Mouse (Mus musculus) spleen, adult 2 months (tissue): ENCODE measurements around the gene Tacc2. TPM values are rescaled to one million over a fixed set of nuclear protein-coding genes. Genes with fewer than 3 reads are reported as not detected.

ENCODE experiments used
- DNase-seq, 2 experiments: peaks; one replicate each; pipeline versions ENCODE4 v3.0.0 to v3.0.0-alpha.2; 2012 to 2021; ENCODE audit warnings: low spot score in 2 of 2, low read depth in 1 of 2
- H3K27ac ChIP-seq: fragments of 200-500 bp; 2 replicates; pipeline ENCODE4 v1.5.1; 2012; ENCODE audit warnings: low read length, inconsistent platforms; ENCODE audit not compliant: insufficient read depth
- H3K27me3 ChIP-seq: fragments of 200-500 bp; 2 replicates; pipeline ENCODE4 v1.6.1; 2012; ENCODE audit warnings: mild to moderate bottlenecking, moderate library complexity, low read length, inconsistent platforms; ENCODE audit not compliant: control insufficient read depth, insufficient read depth
- H3K36me3 ChIP-seq: fragments of 200-500 bp; 2 replicates; pipeline ENCODE4 v1.6.1; 2012; ENCODE audit warnings: mild to moderate bottlenecking, low read length, inconsistent platforms; ENCODE audit not compliant: control insufficient read depth, insufficient read depth
- H3K4me1 ChIP-seq: fragments of 200-500 bp; 2 replicates; pipeline ENCODE4 v1.6.1; 2011; ENCODE audit warnings: inconsistent platforms; ENCODE audit not compliant: control insufficient read depth, insufficient read depth, insufficient read length
- H3K4me3 ChIP-seq: fragments of 200-500 bp; 2 replicates; pipeline ENCODE4 v1.5.1; 2011; ENCODE audit warnings: mild to moderate bottlenecking, inconsistent platforms; ENCODE audit not compliant: insufficient read depth, insufficient read length; ENCODE audit errors: extremely low read depth
- CTCF ChIP-seq: fragments of 200-500 bp; IDR thresholded peaks from 2 replicates; pipeline ENCODE4 v1.5.1; 2011; ENCODE audit warnings: mild to moderate bottlenecking, inconsistent platforms; ENCODE audit not compliant: insufficient read depth, insufficient read length, insufficient replicate concordance; ENCODE audit errors: extremely low read depth
- POLR2A ChIP-seq: fragments of 200-500 bp; IDR thresholded peaks from 2 replicates; pipeline ENCODE4 v1.6.1; 2011; ENCODE audit warnings: low read depth, low read length, inconsistent platforms
- WGBS: fragments of 180-500 bp; shearing (Covaris S2); methylation state at CpG from one replicate; pipeline ENCODE4 v1.1.7; 2018; 5-methylcytosine and 5-hydroxymethylcytosine counted together
- polyA plus RNA-seq: library from polyadenylated mRNA; depleted of rRNA; stranded (reverse); fragments of >200 nt; gene quantifications from 2 replicates; pipeline ENCODE4 v1.2.3, GENCODE M21; 2012

Tacc2 gene
- polyA plus RNA-seq, 1 experiment, result 4.3 TPM

- no peaks in the 10 kb centered on the region for H3K36me3 ChIP-seq
- no peak overlapping the region for H3K4me3 ChIP-seq
- no peak overlapping the region for H3K27ac ChIP-seq
- no peak for TF ChIP-seq POLR2A
- TF ChIP-seq CTCF, result no peak
- H3K4me1 ChIP-seq, result no peaks in the 10 kb centered on the region
- no peaks in the 10 kb centered on the region for H3K27me3 ChIP-seq
- DNase-seq, result no peak
- 82% methylated on average over 7 of the region's 7 CpGs for WGBS
Measured at GRCm38 (mm10) chr7:130668729-130669281, 91.6 kb downstream of the Tacc2 start.

DNA sequence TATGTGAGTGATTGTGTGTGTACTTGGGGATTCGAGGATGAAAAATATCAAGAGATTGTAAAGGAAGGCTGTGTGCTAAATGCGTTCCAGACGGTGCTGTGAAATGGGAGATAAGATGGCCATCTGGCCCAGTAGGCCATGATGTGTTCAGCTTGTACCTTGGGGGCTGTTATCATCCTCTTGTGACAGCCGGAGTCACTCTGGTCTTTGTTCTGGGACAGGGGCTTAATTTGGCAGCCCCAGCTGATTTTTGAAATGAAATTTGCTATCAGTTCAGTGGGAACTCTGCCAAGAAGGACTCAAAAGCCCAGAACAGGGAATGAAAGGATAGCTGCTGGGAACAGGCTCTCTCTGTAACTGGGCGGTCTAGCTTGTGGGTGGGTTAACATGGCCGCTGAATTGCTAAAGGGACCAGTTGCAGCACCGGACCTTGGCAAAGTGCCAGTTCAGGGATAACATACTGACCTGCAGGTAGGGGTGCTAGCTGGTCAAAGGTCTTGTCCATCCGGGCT is 92.2 kb downstream of the Tacc2 start:
- no peak for TF ChIP-seq CTCF
- no peak for TF ChIP-seq POLR2A
- H3K36me3 ChIP-seq, result no peaks in the 10 kb centered on the region
- H3K27ac ChIP-seq, result no peak overlapping the region
- no peaks in the 10 kb centered on the region for H3K4me1 ChIP-seq
- H3K27me3 ChIP-seq, result no peaks in the 10 kb centered on the region
- DNase-seq, result no peak
- WGBS, result 83% methylated on average over 8 of the region's 8 CpGs
- no peak overlapping the region for H3K4me3 ChIP-seq

DNA sequence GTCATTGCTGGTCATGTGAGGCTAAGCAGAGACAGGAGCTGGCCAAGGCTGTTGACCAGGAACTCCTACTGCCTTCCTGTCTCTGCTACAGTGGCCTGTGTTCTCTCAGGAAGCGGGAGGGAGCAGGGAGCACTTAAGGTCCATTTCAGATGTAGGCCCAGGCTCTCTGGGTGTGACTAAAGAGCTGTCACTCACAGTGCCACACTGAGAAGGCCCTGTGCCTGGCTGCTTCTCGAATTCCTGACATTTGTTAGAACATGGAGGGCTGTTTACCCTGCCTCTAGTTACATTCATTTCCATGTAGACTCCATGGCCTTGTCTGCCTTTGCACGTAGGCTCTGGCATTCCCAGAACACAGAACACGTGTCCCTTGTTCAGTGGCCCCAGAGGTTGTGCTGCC is 93.1 kb downstream of the Tacc2 start:
- no peak overlapping the region for H3K27ac ChIP-seq
- 89% methylated on average over 4 of the region's 4 CpGs for WGBS
- H3K36me3 ChIP-seq, result no peaks in the 10 kb centered on the region
- H3K27me3 ChIP-seq, result no peaks in the 10 kb centered on the region
- no peak for TF ChIP-seq CTCF
- TF ChIP-seq POLR2A, result no peak
- no peak overlapping the region for H3K4me3 ChIP-seq
- no peaks in the 10 kb centered on the region for H3K4me1 ChIP-seq
- no peak for DNase-seq

GRCm38 (mm10) chr7:130671301-130671700 is 94.1 kb downstream of the Tacc2 start:
- no peak overlapping the region for H3K27ac ChIP-seq
- no peaks in the 10 kb centered on the region for H3K36me3 ChIP-seq
- WGBS, result 81% methylated on average over 6 of the region's 6 CpGs
- no peak overlapping the region for H3K4me3 ChIP-seq
- TF ChIP-seq CTCF, result no peak
- TF ChIP-seq POLR2A, result no peak
- H3K4me1 ChIP-seq, result no peaks in the 10 kb centered on the region
- DNase-seq, result no peak
- H3K27me3 ChIP-seq, result no peaks in the 10 kb centered on the region

- H3K36me3 ChIP-seq, result no peaks in the 10 kb centered on the region
- TF ChIP-seq CTCF, result peak; percentile 38; the same call in 1 of the 2 replicates
- TF ChIP-seq POLR2A, result no peak
- H3K27ac ChIP-seq, result no peak overlapping the region
- H3K4me3 ChIP-seq, result no peak overlapping the region
- H3K4me1 ChIP-seq, result no peaks in the 10 kb centered on the region
- 77% methylated on average over 9 of the region's 9 CpGs for WGBS
- H3K27me3 ChIP-seq, result no peaks in the 10 kb centered on the region
- DNase-seq, result no peak
Measured at GRCm38 (mm10) chr7:130673169-130674033, 96.2 kb downstream of the Tacc2 start.

GRCm38 (mm10) chr7:130674526-130674925 is 97.3 kb downstream of the Tacc2 start:
- Histone ChIP-seq H3K4me3 (no peak overlapping the region), H3K27me3 (no peaks in the 10 kb centered on the region), H3K36me3 (no peaks in the 10 kb centered on the region), H3K4me1 (no peaks in the 10 kb centered on the region), H3K27ac (no peak overlapping the region)
- DNase-seq, result no peak
- no peak for TF ChIP-seq CTCF
- no peak for TF ChIP-seq POLR2A
- 90% methylated on average over 9 of the region's 9 CpGs for WGBS
